Mouse (Mus musculus) layer of hippocampus, adult 18-20 months (tissue): Measurements from ENCODE around the gene Phf3. TPM values are rescaled to one million over a fixed set of nuclear protein-coding genes. Genes with fewer than 3 reads are reported as not detected.
"Not testable (repeated sequence)": the region's sequence is repeated elsewhere in the genome, so short reads cannot be mapped to it uniquely, and the experiment has no call there.

ENCODE experiments used
- DNase-seq, 2 experiments: peaks; one replicate each; pipeline ENCODE4 v3.0.0; 2022; ENCODE audit warnings: low spot score in 2 of 2
- long read RNA-seq: library from polyadenylated mRNA; stranded (forward); transcript quantifications from one replicate; pipeline ENCODE4 v2.0.0, GENCODE M21; 2021
- total RNA-seq, 2 experiments: library from RNA; stranded (reverse); gene quantifications; 2 replicates each; pipeline ENCODE4 v1.2.3; 2021

Phf3 gene
- 10 to 100 TPM; 83.9 to 89.6 TPM for total RNA-seq
- long read RNA-seq, full-length matches to known transcripts: 1 of 19 reads
- long read RNA-seq, partial matches to known transcripts: 4 of 19 reads
- long read RNA-seq, other reads (novel, unspliced or antisense): 14 of 19 reads

GRCm38 (mm10) chr1:30873541-30874260 is at the start of gene Phf3:
Gene Phf3 (minus strand): TSS chr1:30873921.
- DNase-seq: peak; percentile 81 to 92

DNA sequence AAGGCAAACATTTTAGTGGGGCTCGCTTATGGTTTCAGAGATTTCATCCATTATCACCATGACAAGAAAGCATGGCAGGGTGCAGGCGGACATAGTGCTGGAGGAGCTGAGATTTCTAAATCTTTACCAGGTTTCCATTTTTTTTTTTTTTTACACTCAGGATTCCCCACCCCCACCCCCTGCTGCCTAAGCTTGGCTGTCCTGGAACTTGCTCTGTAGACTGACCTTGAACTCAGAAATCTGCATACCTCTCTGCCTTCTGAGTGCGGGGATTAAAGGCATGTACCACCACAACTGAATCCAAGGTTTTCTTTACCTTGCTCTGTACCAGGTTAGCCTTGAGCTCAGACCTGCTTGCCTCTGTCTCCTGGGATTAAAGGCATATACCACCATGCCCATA is 48.5 kb upstream of the Phf3 start:
- DNase-seq: no peak

DNA sequence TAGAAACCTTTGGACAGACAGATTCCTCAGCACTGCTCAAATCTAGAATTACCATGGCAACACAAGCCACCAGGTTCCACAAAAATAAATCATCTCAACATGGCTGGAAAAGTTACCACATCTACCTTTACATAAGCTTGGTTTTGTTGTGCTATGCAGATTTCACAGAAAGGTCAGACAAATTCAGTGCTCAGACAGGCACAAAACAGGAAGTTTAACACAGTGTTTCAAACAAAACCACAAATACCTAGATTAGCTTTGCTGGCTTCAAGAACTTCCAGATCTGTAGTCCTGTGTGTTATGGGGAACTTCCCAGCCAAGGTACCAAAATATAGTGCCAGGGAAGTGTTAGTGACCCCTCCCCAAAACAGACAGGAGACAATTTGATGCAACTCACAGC is 47.5 kb upstream of the Phf3 start:
- DNase-seq: no peak

DNA sequence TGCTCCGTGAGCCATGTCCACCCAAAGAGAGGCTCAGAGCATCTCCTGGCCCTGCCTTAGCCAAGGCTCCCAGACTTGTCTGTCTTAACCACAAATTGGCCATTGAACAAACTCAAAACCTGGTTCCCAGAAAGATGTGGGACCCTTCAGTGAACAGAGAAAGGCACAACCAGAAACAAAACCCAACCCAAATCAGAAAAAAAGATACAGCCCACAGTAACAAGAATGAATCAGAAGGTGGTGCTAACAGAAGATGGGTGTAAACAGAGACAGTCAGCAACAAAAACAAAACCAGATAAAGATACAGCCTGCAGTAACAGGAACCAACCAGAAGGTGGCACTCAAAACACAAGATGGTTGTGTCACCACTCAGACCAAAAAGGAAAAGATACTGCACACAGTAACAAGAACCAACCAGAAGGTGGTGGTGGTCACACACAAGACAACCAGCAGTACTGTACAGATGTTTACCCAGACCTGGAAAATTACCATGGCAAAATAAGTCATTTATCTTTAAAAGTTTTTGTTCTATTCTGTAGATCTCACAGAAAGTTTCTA is 47.0 kb upstream of the Phf3 start:
- peak in 1 of 2 experiments; percentile 27 for DNase-seq

DNA sequence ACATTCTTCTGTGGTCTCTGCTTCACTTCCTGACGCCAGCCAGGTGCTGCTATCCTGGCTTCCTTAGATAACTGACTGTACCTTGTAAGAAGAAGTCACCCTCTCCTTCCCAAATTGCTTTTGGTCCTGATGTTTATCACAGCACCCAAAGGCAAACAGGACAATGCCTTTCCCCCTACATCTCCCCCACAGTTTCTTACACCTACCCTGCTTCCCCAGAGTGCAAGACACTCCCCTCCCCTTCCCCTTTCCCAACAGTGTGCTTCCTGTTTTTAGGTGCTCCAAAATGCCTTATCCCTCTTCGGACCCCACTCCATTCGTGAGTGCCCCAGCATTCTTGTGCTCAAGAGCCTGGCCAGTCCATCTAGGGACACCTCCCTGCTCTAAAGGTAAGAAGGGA is 36.5 kb upstream of the Phf3 start:
- DNase-seq: no peak

DNA sequence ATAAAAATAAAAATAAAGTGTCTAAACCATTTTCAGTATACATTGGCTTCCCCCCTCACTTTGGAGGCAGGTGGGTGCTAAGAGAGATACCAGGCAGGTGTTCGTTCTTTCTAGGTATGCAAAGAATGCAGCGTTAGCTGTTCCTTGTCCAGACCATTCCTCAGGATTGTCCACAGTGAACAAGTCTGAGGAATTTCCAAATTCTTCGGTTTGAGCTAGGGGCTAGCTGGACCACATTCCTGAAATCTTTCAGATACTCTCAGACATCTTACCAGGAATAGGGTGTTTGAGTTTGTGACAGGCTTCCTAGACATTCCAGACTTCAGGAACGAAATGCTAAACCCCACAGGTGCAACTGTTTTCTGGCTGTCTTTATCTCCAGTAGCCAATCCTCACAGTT is 35.1 kb upstream of the Phf3 start:
- DNase-seq: no peak

DNA sequence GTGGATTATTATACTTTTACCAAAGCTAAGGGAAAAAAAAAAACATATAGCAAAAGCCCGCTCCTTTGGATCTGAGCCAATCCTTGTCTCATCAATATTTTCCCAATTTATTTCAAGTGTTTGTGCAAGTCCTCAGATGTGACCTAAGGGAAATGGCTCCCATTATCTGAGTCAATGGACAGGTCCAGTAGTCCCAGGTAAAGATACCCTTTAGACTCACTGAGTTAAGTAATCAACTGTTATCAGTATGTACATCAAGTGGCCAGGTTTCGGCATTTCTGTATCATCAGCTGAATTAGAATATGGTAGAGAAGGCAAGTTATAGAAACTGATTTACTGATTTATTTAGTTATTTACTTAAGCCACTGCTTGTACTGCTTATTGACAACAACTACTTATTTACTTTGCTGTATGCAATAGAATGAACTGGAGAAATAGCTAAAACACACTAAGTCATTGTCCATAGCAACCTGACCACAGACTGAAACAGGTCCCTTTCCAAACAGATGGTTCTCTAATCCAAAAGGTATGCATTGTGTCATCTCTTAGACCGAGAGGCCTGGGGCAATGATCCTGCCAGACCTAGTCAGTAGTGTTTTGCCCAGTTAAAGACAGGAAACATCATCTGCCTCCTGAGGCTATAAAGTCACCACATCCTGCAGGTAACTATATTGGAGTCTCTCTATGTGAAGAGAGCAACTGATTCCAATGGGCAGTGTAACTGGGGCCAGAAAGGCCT is 29.9 kb upstream of the Phf3 start:
- no peak for DNase-seq

GRCm38 (mm10) chr1:30898691-30899090 is 25.0 kb upstream of the Phf3 start:
- DNase-seq: no peak

DNA sequence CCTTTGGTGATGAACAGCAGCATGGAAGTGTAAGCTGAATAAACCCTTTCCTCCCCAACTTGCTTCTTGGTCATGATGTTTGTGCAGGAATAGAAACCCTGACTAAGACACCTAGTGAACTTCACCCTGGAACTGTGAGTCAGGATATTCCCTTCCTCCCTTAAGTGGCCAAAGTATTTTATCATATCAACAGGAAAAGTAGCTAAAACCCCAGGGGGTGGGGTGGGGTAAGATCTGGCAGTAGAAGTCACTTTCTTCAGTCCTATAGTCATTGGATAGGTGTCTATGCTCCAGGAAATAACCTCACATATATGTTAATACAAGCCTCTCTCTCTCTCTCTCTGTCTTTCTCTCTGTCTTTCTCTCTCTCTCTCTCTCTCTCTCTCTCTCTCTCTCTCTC is 21.6 kb upstream of the Phf3 start:
- DNase-seq: not testable (repeated sequence)

- not testable (repeated sequence) for DNase-seq
These were observed 10.1 kb upstream of the Phf3 start for GRCm38 (mm10) chr1:30883806-30884205.

- no peak for DNase-seq
These were observed 2.0 kb upstream of the Phf3 start for GRCm38 (mm10) chr1:30875746-30876145.

GRCm38 (mm10) chr1:30874261-30875131 is 775 bp upstream of the Phf3 start:
- DNase-seq: no peak

GRCm38 (mm10) chr1:30872836-30873540 is 733 bp downstream of the Phf3 start:
- peak; percentile 30 to 63 for DNase-seq

DNA sequence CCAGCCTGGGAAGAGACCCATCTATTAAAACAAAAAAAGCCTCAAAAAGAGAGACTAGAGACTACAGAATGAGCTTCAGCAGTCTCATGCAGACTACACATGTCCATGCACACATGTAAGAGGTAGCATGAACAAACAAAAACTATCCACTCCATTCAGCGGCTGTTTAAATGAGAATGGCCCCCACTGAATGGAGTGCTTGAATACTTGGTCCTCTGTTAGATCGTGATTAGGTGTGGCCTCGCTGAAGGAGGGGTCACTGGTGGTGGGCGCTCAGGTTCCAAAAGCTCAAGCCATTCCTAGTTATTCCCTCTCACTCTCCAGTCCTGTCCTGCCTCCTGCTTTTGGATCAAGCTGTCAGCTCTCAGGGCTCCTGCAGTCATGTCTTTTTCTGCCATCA is 5.9 kb downstream of the Phf3 start:
- DNase-seq: no peak

DNA sequence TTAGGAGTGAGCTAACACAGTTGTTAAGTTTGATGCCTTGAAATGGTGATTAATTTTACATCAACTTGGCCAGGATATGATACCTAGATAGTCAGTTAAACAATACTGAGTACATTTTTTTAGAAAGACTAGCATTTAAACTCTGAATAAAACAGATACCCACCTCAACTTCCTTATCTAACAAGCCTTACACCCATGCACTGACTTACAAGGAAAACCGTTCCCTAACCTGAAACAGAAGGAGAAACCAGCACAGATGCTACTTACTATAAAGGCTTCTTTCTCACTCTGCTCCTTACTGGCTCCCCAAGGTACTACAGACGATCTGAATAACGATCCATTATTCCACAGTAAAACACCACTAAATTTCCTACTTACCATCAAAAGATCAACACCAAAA is 21.2 kb downstream of the Phf3 start:
- no peak for DNase-seq

GRCm38 (mm10) chr1:30851920-30852319 is 21.8 kb downstream of the Phf3 start:
- no peak for DNase-seq

- no peak for DNase-seq
These were observed 22.8 kb downstream of the Phf3 start for GRCm38 (mm10) chr1:30850906-30851305.

DNA sequence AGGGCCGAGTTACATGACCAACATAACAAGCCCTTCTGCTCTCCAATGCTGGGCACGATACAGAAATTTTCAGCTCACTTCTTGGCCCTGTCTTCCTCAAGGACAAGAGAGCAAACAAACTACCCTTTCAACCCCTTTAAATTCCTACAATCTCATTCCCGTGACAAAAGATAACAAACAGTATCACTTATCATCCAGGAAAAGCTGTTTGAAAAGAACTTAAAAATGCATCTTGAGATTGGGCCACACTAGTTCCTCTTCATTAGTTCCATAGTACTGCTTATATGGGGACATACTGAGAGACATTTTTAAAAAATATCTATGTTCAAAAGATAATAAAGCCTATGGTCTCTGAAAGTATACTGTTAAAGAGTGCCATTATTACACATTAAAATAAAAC is 23.8 kb downstream of the Phf3 start:
- DNase-seq: no peak

- DNase-seq: no peak
These were observed 26.0 kb downstream of the Phf3 start for GRCm38 (mm10) chr1:30847706-30848105.

DNA sequence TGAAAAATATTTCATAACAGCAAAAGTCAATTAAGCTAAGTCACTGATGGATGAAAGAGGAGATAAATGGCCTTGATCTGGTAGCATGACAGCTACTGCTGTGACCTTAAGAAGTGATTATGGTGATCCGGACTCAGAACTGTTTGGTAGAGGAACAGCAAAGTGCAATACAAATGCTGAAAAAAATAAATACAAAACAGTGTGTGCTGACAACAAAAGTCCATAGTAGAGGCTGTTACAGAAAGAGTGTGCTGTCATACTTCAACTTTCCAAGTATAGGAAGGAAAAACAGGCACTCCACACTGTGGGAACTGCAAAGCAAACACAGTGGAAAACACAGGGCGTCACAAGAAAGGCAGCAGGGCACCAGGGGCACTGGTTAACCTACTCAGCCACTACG is 34.1 kb downstream of the Phf3 start:
- no peak for DNase-seq

DNA sequence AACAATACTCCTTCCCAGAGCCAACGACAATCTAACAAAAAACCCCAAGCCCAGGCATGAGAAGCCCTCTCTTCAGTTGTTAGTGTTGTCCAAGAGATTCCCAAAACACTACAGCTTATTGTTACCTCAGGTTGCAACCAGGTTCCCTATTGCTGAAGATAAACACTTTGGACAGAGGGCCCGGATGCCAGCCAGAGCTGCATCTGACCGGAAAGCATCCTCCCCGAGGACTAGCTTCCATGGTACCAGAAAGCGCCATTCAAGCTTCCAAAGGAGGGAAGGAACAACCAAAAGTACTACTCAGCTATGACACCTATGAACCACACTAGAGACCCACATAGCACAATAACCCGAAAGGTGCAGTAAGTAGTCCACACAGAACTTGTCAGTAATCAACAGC is 38.2 kb downstream of the Phf3 start:
- no peak for DNase-seq
